Mouse (Mus musculus) splenic B cell, adult 2 months (primary cell): Measurements from ENCODE around the gene Rnf40.
"Not testable (repeated sequence)": the region's sequence is repeated elsewhere in the genome, so short reads cannot be mapped to it uniquely, and the experiment has no call there.

Experiments used
- DNase-seq: peaks from one replicate; pipeline ENCODE4 v3.0.0-alpha.2; 2011; ENCODE audit warnings: low read depth, low spot score
- H3K27me3 ChIP-seq: 2 replicates; pipeline ENCODE4 v1.6.1; 2012; ENCODE audit warnings: mild to moderate bottlenecking, low read length, moderate library complexity, mixed read lengths; ENCODE audit not compliant: control insufficient read depth, poor library complexity, insufficient read depth, severe bottlenecking
- H3K36me3 ChIP-seq: 2 replicates; pipeline ENCODE4 v1.6.1; 2012; ENCODE audit warnings: mild to moderate bottlenecking, low read length, moderate library complexity, mixed read lengths; ENCODE audit not compliant: control insufficient read depth, poor library complexity, insufficient read depth, severe bottlenecking

Rnf40 gene

GRCm38 (mm10) chr7:127614891-127615843 is 26.6 kb downstream of the Rnf40 start, which contains the start of gene Zfp629:
TSS of gene Zfp629 (minus strand) at chr7:127615797.
- peak; percentile 37 for DNase-seq
- no peaks in the 10 kb centered on the region for H3K27me3 ChIP-seq

GRCm38 (mm10) chr7:127616336-127616735 is 27.8 kb downstream of the Rnf40 start:
- no peaks in the 10 kb centered on the region for H3K36me3 ChIP-seq
- no peaks in the 10 kb centered on the region for H3K27me3 ChIP-seq
- DNase-seq, result no peak

More at GRCm38 (mm10) chr7:127614891-127615843, 26.6 kb downstream of the Rnf40 start, which contains the start of gene Zfp629:
- no peaks in the 10 kb centered on the region for H3K36me3 ChIP-seq

- no peaks in the 10 kb centered on the region for H3K36me3 ChIP-seq
- no peaks in the 10 kb centered on the region for H3K27me3 ChIP-seq
- no peak for DNase-seq
These were observed 28.3 kb downstream of the Rnf40 start for GRCm38 (mm10) chr7:127616881-127617280.

- Histone ChIP-seq H3K36me3 (no peaks in the 10 kb centered on the region), H3K27me3 (no peaks in the 10 kb centered on the region)
- no peak for DNase-seq
These were observed 29.4 kb downstream of the Rnf40 start for GRCm38 (mm10) chr7:127617962-127618361.

GRCm38 (mm10) chr7:127618402-127618801 is 29.8 kb downstream of the Rnf40 start:
- not testable (repeated sequence) for H3K36me3 ChIP-seq, H3K27me3 ChIP-seq, DNase-seq

- H3K36me3 ChIP-seq, result no peaks in the 10 kb centered on the region
- H3K27me3 ChIP-seq, result no peaks in the 10 kb centered on the region
- DNase-seq, result no peak
These were observed 37.5 kb downstream of the Rnf40 start for GRCm38 (mm10) chr7:127626039-127626438.

GRCm38 (mm10) chr7:127626471-127626870 is 37.9 kb downstream of the Rnf40 start:
- no peaks in the 10 kb centered on the region for H3K27me3 ChIP-seq
- DNase-seq, result no peak
- no peaks in the 10 kb centered on the region for H3K36me3 ChIP-seq

- Histone ChIP-seq H3K36me3 (no peaks in the 10 kb centered on the region), H3K27me3 (no peaks in the 10 kb centered on the region)
- no peak for DNase-seq
These were observed 40.1 kb downstream of the Rnf40 start for GRCm38 (mm10) chr7:127628646-127629045.

- DNase-seq, result no peak
- H3K27me3 ChIP-seq, result no peaks in the 10 kb centered on the region
- H3K36me3 ChIP-seq, result no peaks in the 10 kb centered on the region
These were observed 42.8 kb downstream of the Rnf40 start for GRCm38 (mm10) chr7:127631416-127631815.

- DNase-seq, result no peak
- Histone ChIP-seq H3K36me3 (no peaks in the 10 kb centered on the region), H3K27me3 (no peaks in the 10 kb centered on the region)
These were observed 48.4 kb downstream of the Rnf40 start for GRCm38 (mm10) chr7:127636963-127637362.

- H3K36me3 ChIP-seq, result no peaks in the 10 kb centered on the region
- H3K27me3 ChIP-seq, result no peaks in the 10 kb centered on the region
- DNase-seq, result no peak
These were observed 52.7 kb downstream of the Rnf40 start for GRCm38 (mm10) chr7:127641260-127641659.

- DNase-seq, result no peak
- H3K36me3 ChIP-seq, result no peaks in the 10 kb centered on the region
These were observed 53.7 kb downstream of the Rnf40 start for GRCm38 (mm10) chr7:127642254-127642653.

GRCm38 (mm10) chr7:127646363-127646762 is 57.8 kb downstream of the Rnf40 start:
- no peaks in the 10 kb centered on the region for H3K36me3 ChIP-seq
- no peaks in the 10 kb centered on the region for H3K27me3 ChIP-seq
- DNase-seq, result no peak

More at GRCm38 (mm10) chr7:127642254-127642653, 53.7 kb downstream of the Rnf40 start:
- no peaks in the 10 kb centered on the region for H3K27me3 ChIP-seq

GRCm38 (mm10) chr7:127647576-127647975 is 59.0 kb downstream of the Rnf40 start:
- not testable (repeated sequence) for H3K36me3 ChIP-seq, DNase-seq, H3K27me3 ChIP-seq

- Histone ChIP-seq H3K36me3 (no peaks in the 10 kb centered on the region), H3K27me3 (no peaks in the 10 kb centered on the region)
- DNase-seq, result no peak
These were observed 60.1 kb downstream of the Rnf40 start for GRCm38 (mm10) chr7:127648516-127649201.
